Mouse (Mus musculus) gastrocnemius, postnatal 10 days (tissue): ENCODE data around the gene Faap20. TPM values are rescaled to one million over a fixed set of nuclear protein-coding genes. Genes with fewer than 3 reads are reported as not detected.
"Not testable (repeated sequence)": the region's sequence is repeated elsewhere in the genome, so short reads cannot be mapped to it uniquely, and the experiment has no call there.

Experiments
- DNase-seq: peaks from one replicate; pipeline ENCODE4 v3.0.0; 2021; ENCODE audit warnings: mixed read lengths
- total RNA-seq, 2 experiments: library from RNA; stranded (reverse); gene quantifications; 2 replicates each; pipeline ENCODE4 v1.2.3; 2021

Faap20 gene
- total RNA-seq, 2 experiments from 2014 or later = 18.9 to 26.4 TPM

GRCm38 (mm10) chr4:155245770-155246492, 3.7 kb upstream of the Faap20 start:
- DNase-seq = no peak

GRCm38 (mm10) chr4:155246691-155247105, 2.9 kb upstream of the Faap20 start:
- DNase-seq = peak; percentile 69

- not testable (repeated sequence) for DNase-seq
Measured at GRCm38 (mm10) chr4:155248054-155248453, 1.5 kb upstream of the Faap20 start.

- peak; percentile 91 for DNase-seq
Measured at GRCm38 (mm10) chr4:155249257-155249647, 350 bp upstream of the Faap20 start.

GRCm38 (mm10) chr4:155250361-155251117, 937 bp downstream of the Faap20 start:
- peak; percentile 20 for DNase-seq

GRCm38 (mm10) chr4:155251147-155251546, 1.5 kb downstream of the Faap20 start:
- DNase-seq = no peak

- DNase-seq = no peak
Measured at GRCm38 (mm10) chr4:155252253-155252652, 2.7 kb downstream of the Faap20 start.

GRCm38 (mm10) chr4:155264521-155265321, 15.1 kb downstream of the Faap20 start:
- DNase-seq = no peak

- DNase-seq = no peak
Measured at GRCm38 (mm10) chr4:155267047-155267543, 17.5 kb downstream of the Faap20 start.

GRCm38 (mm10) chr4:155267639-155268175, 18.1 kb downstream of the Faap20 start:
- peak; percentile 48 for DNase-seq

GRCm38 (mm10) chr4:155268382-155268781, 18.8 kb downstream of the Faap20 start:
- DNase-seq = peak; percentile 87

GRCm38 (mm10) chr4:155274451-155274850, 24.8 kb downstream of the Faap20 start:
- DNase-seq = no peak

- no peak for DNase-seq
Measured at GRCm38 (mm10) chr4:155274851-155275250, 25.2 kb downstream of the Faap20 start.

GRCm38 (mm10) chr4:155277963-155278362, 28.4 kb downstream of the Faap20 start:
- DNase-seq = no peak

- no peak for DNase-seq
Measured at GRCm38 (mm10) chr4:155279054-155279453, 29.5 kb downstream of the Faap20 start.

- DNase-seq = no peak
Measured at GRCm38 (mm10) chr4:155279926-155280767, 30.5 kb downstream of the Faap20 start.

- DNase-seq = no peak
Measured at GRCm38 (mm10) chr4:155280768-155281121, 31.1 kb downstream of the Faap20 start.

GRCm38 (mm10) chr4:155281227-155281626, 31.6 kb downstream of the Faap20 start:
- no peak for DNase-seq

GRCm38 (mm10) chr4:155281652-155282051, 32.0 kb downstream of the Faap20 start:
- no peak for DNase-seq

- DNase-seq = no peak
Measured at GRCm38 (mm10) chr4:155282231-155282630, 32.6 kb downstream of the Faap20 start.

- DNase-seq = peak; percentile 48
Measured at GRCm38 (mm10) chr4:155283001-155283503, 33.5 kb downstream of the Faap20 start.
